Mouse (Mus musculus) megakaryocyte, embryonic 14.5 days (primary cell): Measurements from ENCODE around the gene Ccnt2. TPM values are rescaled to one million over a fixed set of nuclear protein-coding genes. Genes with fewer than 3 reads are reported as not detected.

ENCODE experiments used
- H3K27me3 ChIP-seq: replicated peaks from 2 replicates; pipeline ENCODE3; 2012; ENCODE audit warnings: inconsistent platforms
- H3K36me3 ChIP-seq: replicated peaks from 2 replicates; pipeline ENCODE3; 2012; ENCODE audit warnings: low read length, inconsistent platforms, mixed read lengths
- H3K4me1 ChIP-seq: 2 replicates; pipeline ENCODE4 v1.6.1; 2012; ENCODE audit warnings: inconsistent platforms
- H3K4me3 ChIP-seq: replicated peaks from 2 replicates; pipeline ENCODE3; 2012; ENCODE audit warnings: moderate library complexity, mild to moderate bottlenecking, inconsistent platforms
- H3K9me3 ChIP-seq: 2 replicates; pipeline ENCODE4 v1.6.1; 2012; ENCODE audit warnings: inconsistent platforms
- FLI1 ChIP-seq: IDR thresholded peaks from 2 replicates; pipeline ENCODE4 v1.6.1; 2012; ENCODE audit warnings: low read length, inconsistent platforms, mixed read lengths
- GATA1 ChIP-seq: IDR thresholded peaks from 3 replicates; pipeline ENCODE4 v1.6.1; 2012; ENCODE audit warnings: mixed read lengths, low read length, inconsistent platforms, borderline replicate concordance
- polyA plus RNA-seq: library from polyadenylated mRNA; stranded (reverse); fragments of >175 nt; gene quantifications from 2 replicates; pipeline ENCODE4 v1.2.3, GENCODE M21; 2012; ENCODE audit warnings: low replicate concordance; ENCODE audit not compliant: insufficient read depth

The Ccnt2 gene
- polyA plus RNA-seq, 1 experiment: 2.5 TPM

GRCm38 (mm10) chr1:127765468-127765867, 8.5 kb upstream of the Ccnt2 start:
- peaks cover 7% of the 10 kb centered on the region for H3K4me1 ChIP-seq
- no peak overlapping the region for H3K4me3 ChIP-seq
- no peaks in the 10 kb centered on the region for H3K36me3 ChIP-seq
- H3K27me3 ChIP-seq: peaks cover 2% of the 10 kb centered on the region
- no peak for TF ChIP-seq GATA1
- no peak for TF ChIP-seq FLI1
- H3K9me3 ChIP-seq: no peaks in the 10 kb centered on the region

GRCm38 (mm10) chr1:127766741-127767140, 7.2 kb upstream of the Ccnt2 start:
- Histone ChIP-seq H3K36me3 (peaks cover 8% of the 10 kb centered on the region), H3K4me1 (peaks cover 1% of the 10 kb centered on the region; the same call in 1 of the 2 replicates), H3K4me3 (no peak overlapping the region), H3K9me3 (no peaks in the 10 kb centered on the region), H3K27me3 (peaks cover 2% of the 10 kb centered on the region)
- no peak for TF ChIP-seq GATA1
- no peak for TF ChIP-seq FLI1

GRCm38 (mm10) chr1:127773198-127773802, 664 bp upstream of the Ccnt2 start:
- Histone ChIP-seq H3K27me3 (no peaks in the 10 kb centered on the region), H3K4me3 (peak overlapping the region; percentile 100), H3K9me3 (no peaks in the 10 kb centered on the region), H3K36me3 (peaks cover 22% of the 10 kb centered on the region), H3K4me1 (peaks cover 37% of the 10 kb centered on the region)
- TF ChIP-seq GATA1: no peak
- no peak for TF ChIP-seq FLI1

GRCm38 (mm10) chr1:127774501-127774880, 527 bp downstream of the Ccnt2 start:
- Histone ChIP-seq H3K27me3 (no peaks in the 10 kb centered on the region), H3K36me3 (peaks cover 33% of the 10 kb centered on the region), H3K4me3 (peak overlapping the region; percentile 100), H3K9me3 (no peaks in the 10 kb centered on the region), H3K4me1 (peaks cover 49% of the 10 kb centered on the region)
- no peak for TF ChIP-seq FLI1
- TF ChIP-seq GATA1: no peak

GRCm38 (mm10) chr1:127775206-127775720, 1.3 kb downstream of the Ccnt2 start:
- Histone ChIP-seq H3K4me3 (peak overlapping the region; percentile 100), H3K27me3 (no peaks in the 10 kb centered on the region), H3K36me3 (peaks cover 36% of the 10 kb centered on the region), H3K9me3 (no peaks in the 10 kb centered on the region), H3K4me1 (peaks cover 56% of the 10 kb centered on the region)
- TF ChIP-seq GATA1: no peak
- no peak for TF ChIP-seq FLI1

GRCm38 (mm10) chr1:127776246-127776645, 2.3 kb downstream of the Ccnt2 start:
- H3K4me1 ChIP-seq: peaks cover 65% of the 10 kb centered on the region
- no peaks in the 10 kb centered on the region for H3K27me3 ChIP-seq
- H3K4me3 ChIP-seq: peak overlapping the region; percentile 100
- no peak for TF ChIP-seq FLI1
- no peak for TF ChIP-seq GATA1
- peaks cover 35% of the 10 kb centered on the region for H3K36me3 ChIP-seq
- no peaks in the 10 kb centered on the region for H3K9me3 ChIP-seq

GRCm38 (mm10) chr1:127778611-127779010, 4.6 kb downstream of the Ccnt2 start:
- Histone ChIP-seq H3K9me3 (no peaks in the 10 kb centered on the region), H3K4me3 (no peak overlapping the region), H3K27me3 (no peaks in the 10 kb centered on the region), H3K4me1 (peaks cover 71% of the 10 kb centered on the region), H3K36me3 (peaks cover 43% of the 10 kb centered on the region)
- TF ChIP-seq FLI1 (no peak), GATA1 (no peak)

GRCm38 (mm10) chr1:127780142-127780541, 6.2 kb downstream of the Ccnt2 start:
- H3K4me3 ChIP-seq: no peak overlapping the region
- H3K4me1 ChIP-seq: peaks cover 82% of the 10 kb centered on the region
- H3K36me3 ChIP-seq: peaks cover 56% of the 10 kb centered on the region
- no peak for TF ChIP-seq FLI1
- TF ChIP-seq GATA1: no peak
- H3K9me3 ChIP-seq: no peaks in the 10 kb centered on the region
- H3K27me3 ChIP-seq: no peaks in the 10 kb centered on the region

GRCm38 (mm10) chr1:127780849-127781248, 6.9 kb downstream of the Ccnt2 start:
- Histone ChIP-seq H3K4me3 (peak overlapping the region; percentile 50), H3K36me3 (peaks cover 56% of the 10 kb centered on the region), H3K9me3 (no peaks in the 10 kb centered on the region), H3K27me3 (no peaks in the 10 kb centered on the region), H3K4me1 (peaks cover 89% of the 10 kb centered on the region)
- TF ChIP-seq FLI1 (no peak), GATA1 (no peak)

GRCm38 (mm10) chr1:127783862-127784261, 9.9 kb downstream of the Ccnt2 start:
- no peaks in the 10 kb centered on the region for H3K9me3 ChIP-seq
- TF ChIP-seq FLI1 (no peak), GATA1 (no peak)
- peaks cover 87% of the 10 kb centered on the region for H3K4me1 ChIP-seq
- no peak overlapping the region for H3K4me3 ChIP-seq
- no peaks in the 10 kb centered on the region for H3K27me3 ChIP-seq
- peaks cover 43% of the 10 kb centered on the region for H3K36me3 ChIP-seq

- Histone ChIP-seq H3K4me3 (no peak overlapping the region), H3K9me3 (no peaks in the 10 kb centered on the region), H3K27me3 (no peaks in the 10 kb centered on the region), H3K4me1 (peaks cover 81% of the 10 kb centered on the region), H3K36me3 (peaks cover 40% of the 10 kb centered on the region)
- TF ChIP-seq FLI1 (no peak), GATA1 (no peak)
Measured at GRCm38 (mm10) chr1:127785882-127786281, 11.9 kb downstream of the Ccnt2 start.
